Mouse (Mus musculus) ES-E14 (cell line): ENCODE results near the gene Hist1h4b. TPM values are rescaled to one million over a fixed set of nuclear protein-coding genes. Genes with fewer than 3 reads are reported as not detected.
"Not testable (repeated sequence)": the region's sequence is repeated elsewhere in the genome, so short reads cannot be mapped to it uniquely, and the experiment has no call there.

Experiments
- DNase-seq: peaks from one replicate; pipeline ENCODE4 v3.0.0-alpha.2; 2013; ENCODE audit warnings: low read depth, low spot score
- H3K27ac ChIP-seq: 2 replicates; pipeline ENCODE4 v1.5.1; 2012; ENCODE audit warnings: low read depth, mild to moderate bottlenecking, low read length, moderate library complexity, mixed read lengths; ENCODE audit not compliant: poor library complexity, insufficient read depth, severe bottlenecking
- H3K36me3 ChIP-seq: 2 replicates; pipeline ENCODE4 v1.6.1; 2012; ENCODE audit warnings: mild to moderate bottlenecking, low read length, moderate library complexity, mixed read lengths; ENCODE audit not compliant: control insufficient read depth, poor library complexity, insufficient read depth, severe bottlenecking
- H3K4me1 ChIP-seq, 2 experiments: fragments of 150-350 bp in 1 of 2; sonication (generic) in 1 of 2; 2 replicates each; pipeline ENCODE4 v1.6.1; 2012; ENCODE audit warnings: low read length in 2 of 2, mild to moderate bottlenecking in 1 of 2, mixed read lengths in 1 of 2; ENCODE audit not compliant: control insufficient read depth in 2 of 2, insufficient read depth in 2 of 2, poor library complexity in 1 of 2
- H3K4me3 ChIP-seq, 2 experiments: fragments of 150-350 bp in 1 of 2; sonication (generic) in 1 of 2; 2 replicates each; pipeline ENCODE4 v1.5.1; 2012; ENCODE audit warnings: low read length in 2 of 2, low read depth in 1 of 2, mild to moderate bottlenecking in 1 of 2, mixed read lengths in 1 of 2; ENCODE audit not compliant: insufficient read depth in 1 of 2, poor library complexity in 1 of 2, severe bottlenecking in 1 of 2
- H3K9ac ChIP-seq: 2 replicates; pipeline ENCODE4 v1.6.1; 2012; ENCODE audit warnings: low read depth, mild to moderate bottlenecking, low read length, mixed read lengths; ENCODE audit not compliant: poor library complexity, insufficient read depth, severe bottlenecking
- H3K9me3 ChIP-seq: fragments of 150-350 bp; sonication (generic); 2 replicates; pipeline ENCODE4 v1.6.1; 2012; ENCODE audit warnings: low read depth, mild to moderate bottlenecking, low read length; ENCODE audit not compliant: control insufficient read depth, insufficient read depth
- CHD2 ChIP-seq: IDR thresholded peaks from 2 replicates; pipeline ENCODE4 v1.6.1; 2014; ENCODE audit warnings: mild to moderate bottlenecking, low read depth, low read length, inconsistent platforms
- HCFC1 ChIP-seq: IDR thresholded peaks from 2 replicates; pipeline ENCODE4 v1.6.1; 2012; ENCODE audit warnings: low read length, inconsistent platforms, borderline replicate concordance; ENCODE audit not compliant: insufficient read depth
- MAFK ChIP-seq: IDR thresholded peaks from 2 replicates; pipeline ENCODE4 v1.6.1; 2014; ENCODE audit warnings: mild to moderate bottlenecking, low read depth, low read length, inconsistent platforms; ENCODE audit not compliant: insufficient read depth
- ZC3H11A ChIP-seq: IDR thresholded peaks from 2 replicates; pipeline ENCODE4 v1.6.1; 2012; ENCODE audit warnings: low read depth, mild to moderate bottlenecking, inconsistent platforms, low read length, borderline replicate concordance
- ZNF384 ChIP-seq: IDR thresholded peaks from 2 replicates; pipeline ENCODE4 v1.6.1; 2012; ENCODE audit warnings: low read depth, low read length, inconsistent platforms
- in situ Hi-C, 2 experiments: fragments of 600-800 bp; cut with MboI; formaldehyde crosslinking; loops; one replicate each; pipeline ENCODE4 v1.15.1; 2025; ENCODE audit warnings: low sequenced_read_pairs in 2 of 2, inconsistent platforms in 1 of 2; ENCODE audit not compliant: unreplicated experiment in 2 of 2
- total RNA-seq: library from RNA; depleted of rRNA; stranded (reverse); fragments of 300-350 nt; gene quantifications from 2 replicates; pipeline ENCODE4 v1.2.3, GENCODE M21; 2012

Hist1h4b gene
- total RNA-seq, 1 experiment: 1,339 TPM

DNA sequence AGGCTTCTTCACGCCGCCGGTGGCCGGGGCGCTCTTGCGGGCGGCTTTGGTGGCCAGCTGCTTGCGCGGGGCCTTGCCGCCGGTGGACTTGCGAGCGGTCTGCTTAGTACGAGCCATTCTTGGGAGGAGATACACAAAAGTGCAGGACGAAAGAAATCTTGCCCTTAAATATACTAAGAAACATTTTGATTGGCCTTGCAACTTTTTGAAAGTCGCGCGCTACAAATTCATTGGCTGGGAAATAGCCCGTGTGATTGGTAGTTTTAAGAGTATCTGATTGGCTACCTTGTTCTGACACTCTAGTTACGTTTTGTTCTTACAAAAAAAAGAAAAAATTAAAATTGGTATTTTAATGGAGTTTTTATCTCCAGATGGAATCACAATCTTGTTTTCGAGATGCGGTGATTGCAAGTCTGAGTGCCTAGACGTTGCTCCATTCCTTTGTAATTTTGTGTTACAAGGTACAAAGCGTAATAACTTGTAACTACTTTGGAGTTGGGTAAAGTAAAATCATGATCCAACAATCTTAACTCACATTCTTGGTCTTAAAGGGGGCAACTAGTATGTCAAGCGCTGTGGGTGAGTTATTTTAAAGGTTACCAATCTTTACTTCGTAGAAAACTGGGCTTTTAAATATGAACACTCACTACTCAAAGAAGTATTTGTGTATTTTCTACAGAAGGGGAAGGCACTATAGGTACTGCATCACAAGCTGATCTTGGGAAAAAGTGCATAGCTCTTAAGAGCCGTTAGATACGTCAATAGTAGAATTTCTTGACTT is 11.2 kb upstream of the Hist1h4b start, which contains the start of gene Hist1h3c:
Gene Hist1h3c, minus strand, starts transcription at position 222 of the 781 bp plus-strand sequence.
- H3K27ac ChIP-seq: peak within 1 kb of the TSS; percentile 94
- H3K4me3 ChIP-seq: peak within 1 kb of the TSS; percentile 68 to 70
- DNase-seq: no peak
- H3K36me3 ChIP-seq: no peaks in the 10 kb centered on the region
- H3K9me3 ChIP-seq: no peaks in the 10 kb centered on the region
- peaks cover 2 to 3% of the 10 kb centered on the region in 2 experiments; a peak in 3 of 4 replicates for H3K4me1 ChIP-seq
- H3K9ac ChIP-seq: peak within 1 kb of the TSS; percentile 87
- in situ Hi-C loops: loop anchor here in 1 of 2 experiments (10.0 kb wide), 2 partner anchors 191 to 1711 kb away; partner anchors contain the start of genes Hist1h1d, Hist1h2ah, Hist1h2bk and Hist1h4f
- peak; percentile 80 for TF ChIP-seq ZNF384
- peak; percentile 72 for TF ChIP-seq CHD2
- no peak for TF ChIP-seq ZC3H11A
- TF ChIP-seq HCFC1: no peak
- TF ChIP-seq MAFK: no peak

DNA sequence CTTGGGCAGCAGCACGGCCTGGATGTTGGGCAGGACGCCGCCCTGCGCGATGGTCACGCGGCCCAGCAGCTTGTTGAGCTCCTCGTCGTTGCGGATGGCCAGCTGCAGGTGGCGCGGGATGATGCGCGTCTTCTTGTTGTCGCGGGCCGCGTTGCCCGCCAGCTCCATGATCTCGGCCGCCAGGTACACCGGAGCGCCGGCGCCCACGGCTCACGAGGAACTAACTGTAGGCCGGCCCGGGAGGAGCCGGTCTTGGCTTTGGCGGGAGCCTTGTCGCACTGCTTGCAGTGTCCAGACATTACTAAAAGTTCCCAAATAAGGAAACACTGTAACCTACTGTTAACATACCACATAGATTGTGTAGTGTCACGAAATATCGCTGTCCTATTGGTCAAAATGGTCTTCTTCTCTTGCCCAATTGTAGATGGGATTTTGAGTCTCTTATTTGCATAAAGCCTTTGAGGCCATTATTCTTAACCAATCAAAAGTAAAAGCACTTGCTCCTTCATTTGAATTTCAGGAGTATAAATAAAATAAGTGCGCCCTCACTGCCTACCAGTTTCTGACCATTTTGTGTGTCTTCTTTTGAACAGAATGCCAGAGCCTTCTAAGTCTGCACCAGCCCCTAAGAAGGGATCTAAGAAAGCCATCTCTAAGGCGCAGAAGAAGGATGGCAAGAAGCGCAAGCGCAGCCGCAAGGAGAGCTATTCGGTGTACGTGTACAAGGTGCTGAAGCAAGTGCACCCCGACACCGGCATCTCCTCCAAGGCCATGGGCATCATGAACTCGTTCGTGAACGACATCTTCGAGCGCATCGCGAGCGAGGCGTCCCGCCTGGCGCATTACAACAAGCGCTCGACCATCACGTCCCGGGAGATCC is 10.4 kb upstream of the Hist1h4b start, which contains the start of gene Hist1h2bb:
Gene Hist1h2bb, plus strand, starts transcription at position 534 of the 880 bp plus-strand sequence.
- Histone ChIP-seq H3K9ac (peak within 1 kb of the TSS; percentile 85), H3K27ac (peak within 1 kb of the TSS; percentile 96), H3K4me3 (peak within 1 kb of the TSS; percentile 68)
- H3K4me1 ChIP-seq, DNase-seq, H3K36me3 ChIP-seq, H3K9me3 ChIP-seq: not testable (repeated sequence)
- in situ Hi-C loops: loop anchor here in 1 of 2 experiments (10.0 kb wide), 2 partner anchors 192 to 1712 kb away; partner anchors contain the start of genes Hist1h1d, Hist1h2ah, Hist1h2bk and Hist1h4f
- peak; percentile 84 for TF ChIP-seq CHD2

DNA sequence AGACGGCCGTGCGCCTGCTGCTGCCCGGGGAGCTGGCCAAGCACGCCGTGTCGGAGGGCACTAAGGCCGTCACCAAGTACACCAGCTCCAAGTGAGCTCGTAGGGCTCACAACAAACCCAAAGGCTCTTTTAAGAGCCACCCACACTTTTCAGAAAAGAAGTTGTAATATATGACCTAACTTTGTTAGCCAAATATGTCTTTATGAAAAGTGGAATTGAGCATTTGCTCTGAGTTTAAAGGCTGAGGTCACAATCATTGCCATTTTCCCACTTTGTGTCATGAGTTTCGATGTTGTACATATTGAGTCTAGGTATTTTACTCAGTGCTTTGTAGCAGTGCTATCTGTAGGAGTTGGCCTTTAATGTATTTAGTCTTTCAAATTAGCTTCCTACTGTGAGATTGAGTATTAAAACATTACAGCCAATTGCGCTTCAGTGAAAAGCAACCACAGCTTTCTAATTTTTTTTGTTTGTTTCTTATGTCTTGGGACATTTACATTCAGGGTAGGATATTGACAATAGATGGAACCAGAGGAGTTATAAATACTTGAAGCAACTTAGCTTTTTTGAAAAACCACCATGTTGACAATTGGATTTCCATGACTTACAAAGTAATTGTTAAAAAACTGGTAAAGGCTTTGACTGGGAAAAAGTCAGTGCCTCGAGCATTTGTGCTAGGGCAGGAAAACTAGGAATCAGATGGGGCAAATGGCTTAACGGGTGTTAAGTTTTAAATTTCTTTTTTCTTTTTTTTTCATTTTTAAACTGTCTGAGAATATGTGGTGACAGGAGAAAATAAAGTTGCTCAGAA is 9.5 kb upstream of the Hist1h4b start:
- no peak for TF ChIP-seq MAFK
- peak; percentile 47; the same call in 1 of the 2 replicates for TF ChIP-seq CHD2
- Histone ChIP-seq H3K9me3 (no peaks in the 10 kb centered on the region), H3K27ac (peak overlapping the region; percentile 96), H3K4me3 (peak overlapping the region; percentile 3 to 53), H3K4me1 (peaks cover 0 to 2% of the 10 kb centered on the region in 2 experiments; a peak in 2 of 4 replicates), H3K9ac (peak overlapping the region; percentile 85), H3K36me3 (no peaks in the 10 kb centered on the region)
- in situ Hi-C loops: loop anchor here in 1 of 2 experiments (10.0 kb wide), 2 partner anchors 192 to 1712 kb away; partner anchors contain the start of genes Hist1h1d, Hist1h2ah, Hist1h2bk and Hist1h4f
- no peak for DNase-seq

DNA sequence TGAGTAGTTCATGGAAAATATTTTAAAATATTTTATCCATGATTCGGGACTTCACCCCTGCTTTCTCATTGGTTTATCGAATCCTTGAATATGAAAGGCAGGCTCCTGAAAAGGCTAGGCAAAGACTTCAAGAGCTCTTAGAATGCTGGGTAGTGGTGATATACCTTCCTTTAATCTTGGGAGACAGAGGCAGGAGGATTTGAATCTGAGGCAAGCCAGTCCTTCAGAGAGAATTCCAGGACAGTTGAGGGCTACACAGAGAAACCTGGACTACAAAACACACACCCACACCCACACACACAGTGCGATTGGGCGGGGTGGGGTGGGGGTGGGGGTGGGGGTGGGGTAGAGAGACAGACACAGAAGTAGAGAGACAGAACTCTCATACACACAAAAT is 8.9 kb upstream of the Hist1h4b start:
- peak overlapping the region in 1 of 2 experiments; percentile 27; a peak in 1 of 4 replicates for H3K4me3 ChIP-seq
- in situ Hi-C loops: loop anchor here in 1 of 2 experiments (10.0 kb wide), 2 partner anchors 193 to 1713 kb away; partner anchors contain the start of genes Hist1h1d, Hist1h2ah, Hist1h2bk and Hist1h4f

More for the DNA sequence above, 8.9 kb upstream of the Hist1h4b start:
- H3K9me3 ChIP-seq: no peaks in the 10 kb centered on the region
- no peaks in the 10 kb centered on the region for H3K36me3 ChIP-seq
- TF ChIP-seq ZC3H11A: no peak
- TF ChIP-seq MAFK: no peak
- TF ChIP-seq ZNF384: no peak
- TF ChIP-seq HCFC1: no peak
- H3K27ac ChIP-seq: peak overlapping the region; percentile 96; the same call in 1 of the 2 replicates
- peaks cover 0 to 2% of the 10 kb centered on the region in 2 experiments; a peak in 2 of 4 replicates for H3K4me1 ChIP-seq
- peak overlapping the region; percentile 57; the same call in 1 of the 2 replicates for H3K9ac ChIP-seq
- no peak for DNase-seq
